Mouse (Mus musculus): ENCODE results near the gene Xiap.

Xiap gene

DNA sequence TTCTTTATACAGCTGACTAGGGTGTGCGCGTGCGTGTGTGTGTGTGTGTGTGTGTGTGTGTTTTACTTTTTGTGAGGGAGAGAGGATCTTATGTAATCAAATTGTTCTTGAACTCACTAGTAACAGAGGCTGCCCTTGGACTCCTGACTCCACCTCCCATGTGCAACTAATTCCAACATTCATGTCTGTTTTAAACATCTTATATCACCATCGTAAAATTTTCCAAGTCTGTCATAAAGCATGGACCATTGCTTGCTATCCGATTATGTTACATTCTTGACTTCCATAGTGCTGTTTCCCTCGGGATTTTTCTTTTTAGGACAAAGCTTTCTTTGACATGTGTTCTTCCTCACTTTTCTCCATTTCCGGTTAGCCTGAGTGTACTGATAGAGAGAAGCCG, 28.3 kb downstream of the Xiap start:
- no peak for DNase-seq (ENCODE audit: low spot score)

DNA sequence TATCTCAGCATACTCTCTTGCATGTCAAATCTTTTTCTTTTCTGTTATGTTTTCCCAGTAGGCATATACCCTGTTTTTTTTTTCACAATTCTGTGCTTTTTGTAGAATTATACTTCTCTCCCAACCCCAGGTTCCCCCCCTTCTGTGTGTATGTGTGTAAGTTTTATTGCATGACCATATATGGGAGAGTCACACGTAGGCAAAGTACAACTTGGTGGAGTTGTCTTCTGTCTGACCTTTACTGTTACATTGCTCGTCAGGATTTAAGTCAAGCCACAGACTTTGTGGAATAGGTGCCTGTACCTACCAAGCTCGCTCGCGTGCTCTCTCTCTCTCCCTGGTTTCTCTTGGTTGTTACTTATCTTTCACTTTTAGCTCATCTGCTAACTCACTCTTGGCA, 28.7 kb downstream of the Xiap start:
- no peak for DNase-seq (ENCODE audit: low spot score)

GRCm38 (mm10) chrX:42107137-42107536, 47.7 kb downstream of the Xiap start:
- DNase-seq (ENCODE audit: low spot score): no peak

- DNase-seq (ENCODE audit: low spot score): no peak
Observed at GRCm38 (mm10) chrX:42110585-42110984, 51.1 kb downstream of the Xiap start.

DNA sequence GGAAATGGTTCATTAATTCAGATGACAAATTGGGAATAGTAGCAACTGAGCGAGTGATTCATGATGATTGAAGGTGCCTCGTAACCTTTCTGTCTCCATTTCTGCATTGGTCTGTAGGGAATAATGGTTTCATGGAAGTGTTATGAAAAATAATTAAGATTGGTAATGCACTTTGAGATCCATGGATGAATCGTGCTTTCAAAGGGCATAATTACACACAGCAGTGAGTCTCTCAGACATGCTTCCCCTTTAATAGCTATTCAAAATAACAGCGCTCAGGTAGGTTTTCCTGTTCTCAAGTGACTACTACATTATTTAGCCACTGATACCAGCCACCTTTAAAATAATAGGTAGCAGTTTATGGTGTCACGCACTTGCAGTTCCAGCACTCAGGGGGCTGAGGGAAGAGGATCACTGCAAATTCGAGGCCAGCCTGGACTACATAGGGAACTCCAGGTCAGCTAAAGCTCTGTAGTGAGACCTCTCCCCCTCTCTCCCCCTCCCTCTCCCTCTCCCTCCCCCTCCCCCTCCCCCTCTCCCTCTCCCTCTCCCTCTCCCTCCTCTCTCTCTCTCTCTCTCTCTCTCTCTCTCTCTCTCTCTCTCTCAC, 60.1 kb downstream of the Xiap start:
- DNase-seq (ENCODE audit: low spot score): no peak

DNA sequence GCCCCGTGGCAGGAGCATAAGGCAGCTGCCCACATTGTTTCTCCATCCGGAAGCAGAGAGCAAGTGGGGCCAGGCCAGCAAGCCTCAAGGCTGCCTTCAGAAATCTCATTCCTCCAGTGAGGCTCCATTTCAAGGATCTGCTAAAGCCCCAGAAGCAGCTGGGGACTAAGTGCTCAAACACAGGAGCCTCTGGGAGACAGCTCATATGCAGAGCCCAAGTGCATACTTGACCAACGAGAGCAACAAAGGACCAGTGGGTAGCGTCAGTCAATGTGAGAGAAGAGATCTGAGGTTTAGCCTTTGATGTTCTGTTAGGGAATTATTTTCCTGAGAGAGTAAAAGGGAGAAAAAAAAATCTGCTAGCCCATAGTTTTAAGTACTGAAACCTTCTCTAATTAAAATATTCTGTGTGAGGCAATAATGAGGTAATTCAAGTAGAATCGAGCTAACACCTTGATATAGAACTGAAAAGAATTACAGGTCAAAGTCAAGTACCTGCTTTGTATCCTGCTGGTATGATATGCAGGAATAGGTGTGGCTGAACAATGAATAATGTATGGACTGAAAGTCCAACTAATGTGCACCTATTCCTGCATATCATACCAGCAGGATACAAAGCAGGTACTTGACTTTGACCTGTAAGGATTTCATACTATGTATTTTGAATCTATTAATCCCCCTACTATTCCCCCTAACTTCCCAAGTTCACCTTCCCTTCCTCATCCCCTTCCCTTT, 65.7 kb downstream of the Xiap start:
- DNase-seq (ENCODE audit: low spot score): no peak

DNA sequence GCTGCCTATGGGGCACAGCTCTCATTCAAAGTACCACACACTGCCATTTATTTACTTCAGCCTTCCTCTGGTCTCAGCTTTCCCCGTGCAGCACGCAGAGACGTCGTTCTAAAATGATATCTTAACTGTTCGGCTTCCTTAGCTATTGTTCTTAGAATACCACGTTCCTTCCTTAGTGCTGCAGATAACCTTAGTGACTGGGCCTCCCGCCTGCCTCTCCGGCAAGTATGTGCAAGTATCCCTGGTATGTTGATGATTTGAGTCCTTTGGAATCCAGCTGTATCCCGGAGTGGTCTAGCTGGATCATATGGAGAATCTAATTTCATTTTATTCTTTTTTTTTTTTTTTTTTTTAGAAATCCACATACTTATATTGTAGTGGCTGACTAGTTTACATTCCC, 80.4 kb downstream of the Xiap start:
- DNase-seq (ENCODE audit: low spot score): no peak

DNA sequence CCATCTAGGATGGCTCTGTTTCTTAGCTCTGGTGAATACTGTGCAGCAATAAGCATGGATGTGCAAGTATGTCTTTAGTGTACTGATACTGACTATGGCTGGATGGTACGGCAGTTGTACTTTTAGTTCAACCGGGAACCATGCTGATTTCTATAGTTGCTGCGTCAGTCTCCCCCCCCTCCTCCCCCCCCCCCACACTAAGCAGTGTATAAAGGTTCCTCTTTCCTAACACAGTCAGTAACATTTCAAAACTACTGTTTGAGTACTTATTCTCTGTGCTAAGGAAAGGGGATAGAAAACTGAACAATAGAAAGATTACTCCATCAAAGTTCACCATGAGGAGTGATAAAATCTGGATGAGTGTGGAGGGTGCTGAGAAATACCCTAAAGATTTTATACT, 83.1 kb downstream of the Xiap start:
- DNase-seq (ENCODE audit: low spot score): no peak

DNA sequence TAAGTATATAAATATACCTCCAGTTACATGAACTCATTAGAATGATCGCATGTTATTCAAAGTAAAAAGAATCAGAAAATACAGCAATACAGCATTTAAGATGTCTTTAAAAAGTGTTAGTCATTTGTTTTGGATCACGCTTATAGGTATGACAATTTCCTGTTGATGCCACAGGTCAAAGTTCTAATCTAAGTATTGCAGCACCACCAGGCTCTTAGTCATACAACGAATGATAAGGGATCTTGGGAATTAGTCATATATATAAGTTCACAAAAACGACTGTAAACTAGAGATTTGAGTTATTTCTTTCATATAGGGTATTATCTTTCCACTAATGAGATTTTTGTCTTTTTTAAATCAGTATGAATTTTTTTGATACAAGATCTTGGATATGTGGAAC, 84.5 kb downstream of the Xiap start:
- no peak for DNase-seq (ENCODE audit: low spot score)

DNA sequence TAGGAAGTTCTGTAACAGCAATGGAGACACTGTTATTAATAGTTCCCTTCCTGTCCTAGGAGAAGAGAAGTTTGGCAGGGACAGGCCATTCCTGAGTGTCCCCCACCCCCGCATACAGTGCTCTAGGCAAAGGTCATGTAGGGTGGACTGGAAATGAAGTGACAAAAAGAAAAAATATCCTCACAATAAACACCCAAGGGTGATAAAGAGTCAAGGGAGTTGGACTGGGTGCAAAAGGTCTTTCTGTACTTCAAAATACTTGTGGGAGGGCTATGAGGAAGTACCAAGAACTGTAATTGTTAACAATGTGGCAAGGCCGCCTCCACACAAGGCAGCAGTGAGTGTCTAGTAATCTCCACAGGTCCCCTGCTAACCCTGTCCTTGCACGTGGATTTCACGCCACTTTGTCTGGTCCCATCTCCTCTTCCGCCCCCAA, 88.6 kb downstream of the Xiap start:
- no peak for DNase-seq (ENCODE audit: low spot score)

DNA sequence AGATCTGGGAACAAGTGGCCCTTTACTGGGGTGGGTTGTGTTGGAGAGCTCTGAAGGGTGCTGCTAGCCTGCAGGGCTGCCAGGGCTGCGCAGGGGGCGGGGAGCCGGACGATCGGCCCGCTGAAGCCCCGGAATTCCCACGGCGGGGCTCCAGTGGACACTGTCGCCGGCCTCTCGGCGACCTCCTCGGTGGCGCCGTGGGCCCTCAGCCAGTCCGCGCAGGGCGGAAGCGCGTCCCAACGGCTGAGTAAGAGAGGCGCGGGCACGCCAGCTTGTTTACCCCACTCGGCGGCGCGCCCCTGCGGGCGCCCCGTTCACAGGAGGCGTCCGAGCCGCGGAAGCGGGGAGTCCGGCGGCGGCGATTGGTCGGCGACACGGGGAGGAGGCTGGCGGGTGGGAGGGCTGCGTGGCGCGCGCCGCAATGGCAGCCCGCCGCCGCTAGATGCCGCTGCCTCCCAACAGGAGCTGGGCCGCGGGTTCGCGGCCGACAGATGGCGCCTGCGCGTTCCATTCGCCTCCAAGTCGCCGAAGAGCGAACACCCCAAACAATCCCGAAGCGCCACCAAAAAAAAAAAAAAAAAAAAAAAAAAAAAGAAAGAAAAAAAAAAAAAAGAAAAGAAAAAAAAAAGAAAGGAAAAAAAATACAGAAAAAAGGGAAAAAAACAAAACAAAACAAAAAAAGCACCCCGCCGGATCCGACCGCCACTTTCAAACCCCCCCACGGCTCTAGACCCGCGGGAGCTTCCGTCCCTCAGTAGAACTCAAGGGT, 89.5 kb downstream of the Xiap start, which contains the start of gene Stag2:
Gene Stag2, plus strand, starts transcription at position 530 of the 769 bp plus-strand sequence.
- DNase-seq (ENCODE audit: low spot score): peak; percentile 89

GRCm38 (mm10) chrX:42149557-42150345, 90.3 kb downstream of the Xiap start:
- DNase-seq (ENCODE audit: low spot score): peak; percentile 57

GRCm38 (mm10) chrX:42150346-42151023, 91.0 kb downstream of the Xiap start:
- DNase-seq (ENCODE audit: low spot score): peak; percentile 76

- no peak for DNase-seq (ENCODE audit: low spot score)
Observed at GRCm38 (mm10) chrX:42151024-42151754, 91.7 kb downstream of the Xiap start.

DNA sequence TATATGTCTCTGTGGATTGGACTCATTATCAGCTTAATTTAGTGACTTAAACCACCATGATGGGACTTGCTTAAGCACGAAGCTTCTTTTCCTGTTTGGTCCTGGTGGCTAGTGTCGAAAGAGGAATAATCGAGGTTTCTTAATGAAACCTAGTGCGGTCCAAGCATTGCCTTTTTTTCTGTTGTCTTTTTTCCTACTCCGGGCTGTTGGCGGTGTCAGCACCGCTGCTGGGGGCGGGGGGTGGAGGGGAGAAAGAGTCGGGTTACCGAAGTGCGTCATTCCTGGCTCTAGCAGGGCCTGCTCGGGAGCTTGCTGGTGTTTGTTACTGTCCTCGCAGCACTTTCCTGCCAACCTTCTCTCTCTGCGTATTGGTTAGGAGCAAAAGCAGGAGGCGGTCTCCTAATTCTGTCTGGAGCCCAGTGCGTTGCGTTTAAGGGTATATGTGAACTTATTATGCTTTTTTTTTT, 92.5 kb downstream of the Xiap start:
- peak; percentile 76 for DNase-seq (ENCODE audit: low spot score)

DNA sequence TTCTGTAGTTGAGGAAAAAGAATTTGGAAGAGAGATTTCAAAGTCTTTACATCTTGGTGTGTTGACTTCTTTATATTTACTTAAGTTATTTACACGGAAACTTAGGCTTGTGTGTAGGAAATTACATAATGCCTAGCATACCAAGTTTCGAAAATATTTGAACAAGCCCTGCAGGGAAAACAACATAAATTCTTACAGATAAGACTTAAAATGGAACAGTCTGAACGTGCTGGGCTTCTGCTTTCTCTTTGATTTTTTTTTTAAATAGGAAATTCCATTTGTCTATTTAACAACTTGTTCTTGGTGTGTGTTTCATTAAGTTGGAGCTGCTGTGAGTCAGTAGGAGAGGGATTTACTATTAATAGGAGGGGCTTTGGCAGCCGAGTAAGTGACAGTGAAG, 93.6 kb downstream of the Xiap start:
- no peak for DNase-seq (ENCODE audit: low spot score)

Measured in ovary, postnatal 36 days (tissue).